Mouse (Mus musculus) right cerebral cortex, postnatal 36 days (tissue): ENCODE measurements around the gene Myh10.
"Not testable (repeated sequence)": the region's sequence is repeated elsewhere in the genome, so short reads cannot be mapped to it uniquely, and the experiment has no call there.

ENCODE experiments used
- DNase-seq, 2 experiments: peaks; one replicate each; pipeline ENCODE4 v3.0.0; 2022; ENCODE audit warnings: low spot score in 2 of 2, mixed read lengths in 1 of 2

The Myh10 gene

GRCm38 (mm10) chr11:68692693-68693446 lies 1.5 kb downstream of the Myh10 start:
- DNase-seq: peak in 1 of 2 experiments; percentile 18

GRCm38 (mm10) chr11:68693447-68694040 lies 2.2 kb downstream of the Myh10 start:
- no peak for DNase-seq

GRCm38 (mm10) chr11:68702370-68702769 lies 11.0 kb downstream of the Myh10 start:
- no peak for DNase-seq

- no peak for DNase-seq
These were observed 12.0 kb downstream of the Myh10 start for GRCm38 (mm10) chr11:68703360-68703759.

GRCm38 (mm10) chr11:68704258-68704657 lies 12.9 kb downstream of the Myh10 start:
- DNase-seq: no peak

GRCm38 (mm10) chr11:68704847-68705246 lies 13.5 kb downstream of the Myh10 start:
- DNase-seq: no peak

GRCm38 (mm10) chr11:68706524-68707429 lies 15.4 kb downstream of the Myh10 start:
- no peak for DNase-seq

GRCm38 (mm10) chr11:68707881-68708582 lies 16.7 kb downstream of the Myh10 start:
- DNase-seq: no peak

GRCm38 (mm10) chr11:68716167-68716566 lies 24.8 kb downstream of the Myh10 start:
- no peak for DNase-seq

GRCm38 (mm10) chr11:68717171-68717840 lies 25.9 kb downstream of the Myh10 start:
- no peak for DNase-seq

- DNase-seq: no peak
These were observed 27.8 kb downstream of the Myh10 start for GRCm38 (mm10) chr11:68719096-68719648.

- no peak for DNase-seq
These were observed 28.4 kb downstream of the Myh10 start for GRCm38 (mm10) chr11:68719774-68720173.

GRCm38 (mm10) chr11:68724117-68724516 lies 32.8 kb downstream of the Myh10 start:
- DNase-seq: no peak

- no peak for DNase-seq
These were observed 37.3 kb downstream of the Myh10 start for GRCm38 (mm10) chr11:68728693-68729092.

- no peak for DNase-seq
These were observed 39.4 kb downstream of the Myh10 start for GRCm38 (mm10) chr11:68730792-68731191.

GRCm38 (mm10) chr11:68732066-68732465 lies 40.7 kb downstream of the Myh10 start:
- DNase-seq: no peak

GRCm38 (mm10) chr11:68733401-68733800 lies 42.0 kb downstream of the Myh10 start:
- DNase-seq: not testable (repeated sequence)

- no peak for DNase-seq
These were observed 48.1 kb downstream of the Myh10 start for GRCm38 (mm10) chr11:68739509-68739908.

GRCm38 (mm10) chr11:68742658-68743057 lies 51.3 kb downstream of the Myh10 start:
- DNase-seq: no peak

GRCm38 (mm10) chr11:68744150-68744549 lies 52.8 kb downstream of the Myh10 start:
- DNase-seq: no peak
